Mouse (Mus musculus) cerebellum, adult 2 months (tissue): ENCODE data around the gene Lrp5. TPM values are rescaled to one million over a fixed set of nuclear protein-coding genes. Genes with fewer than 3 reads are reported as not detected.

Source experiments
- DNase-seq, 2 experiments: peaks; one replicate each; pipeline ENCODE4 v3.0.0; 2021
- H3K27ac ChIP-seq: fragments of 200-500 bp; 2 replicates; pipeline ENCODE4 v1.5.1; 2012; ENCODE audit warnings: low read length, control low read depth, inconsistent platforms; ENCODE audit not compliant: insufficient read depth
- H3K27me3 ChIP-seq: fragments of 200-500 bp; 2 replicates; pipeline ENCODE4 v1.6.1; 2012; ENCODE audit warnings: inconsistent platforms, mild to moderate bottlenecking, low read length, moderate library complexity; ENCODE audit not compliant: control insufficient read depth, insufficient read depth
- H3K4me1 ChIP-seq: fragments of 200-500 bp; 2 replicates; pipeline ENCODE4 v1.6.1; 2011; ENCODE audit warnings: low read length; ENCODE audit not compliant: control insufficient read depth, insufficient read depth
- H3K4me3 ChIP-seq: fragments of 200-500 bp; replicated peaks from 2 replicates; pipeline ENCODE3; 2011; ENCODE audit warnings: mild to moderate bottlenecking, low read depth, low read length, control low read depth; ENCODE audit not compliant: insufficient read depth
- CTCF ChIP-seq: fragments of 200-500 bp; IDR thresholded peaks from 2 replicates; pipeline ENCODE4 v1.5.1; 2011; ENCODE audit warnings: low read depth, mild to moderate bottlenecking, control low read depth, low read length, moderate library complexity, borderline replicate concordance; ENCODE audit not compliant: insufficient read depth
- POLR2A ChIP-seq: fragments of 200-500 bp; IDR thresholded peaks from 2 replicates; pipeline ENCODE4 v1.6.1; 2011; ENCODE audit warnings: low read length, control low read depth, borderline replicate concordance; ENCODE audit not compliant: insufficient read depth
- WGBS: fragments of 180-500 bp; shearing (Covaris S2); methylation state at CpG from one replicate; pipeline ENCODE4 v1.1.7; 2018; 5-methylcytosine and 5-hydroxymethylcytosine counted together
- polyA plus RNA-seq: library from polyadenylated mRNA; depleted of rRNA; stranded (reverse); fragments of >200 nt; gene quantifications from 2 replicates; pipeline ENCODE4 v1.2.3, GENCODE M21; 2012

Gene Lrp5
- polyA plus RNA-seq, 1 experiment: 3.8 TPM

- Histone ChIP-seq H3K4me3 (no peak overlapping the region), H3K4me1 (peaks cover 9% of the 10 kb centered on the region; the same call in 1 of the 2 replicates), H3K27me3 (no peaks in the 10 kb centered on the region), H3K27ac (no peak overlapping the region)
- WGBS: 17% methylated on average over 6 of the region's 6 CpGs
- TF ChIP-seq POLR2A (no peak), CTCF (no peak)
- DNase-seq: peak in 1 of 2 experiments; percentile 59
Observed at GRCm38 (mm10) chr19:3692414-3693145, 6.2 kb upstream of the Lrp5 start.

- H3K27me3 ChIP-seq: no peaks in the 10 kb centered on the region
- no peak for DNase-seq
- H3K4me3 ChIP-seq: no peak overlapping the region
- no peak overlapping the region for H3K27ac ChIP-seq
- 74% methylated on average over 5 of the region's 5 CpGs for WGBS
- H3K4me1 ChIP-seq: peaks cover 9% of the 10 kb centered on the region; the same call in 1 of the 2 replicates
- no peak for TF ChIP-seq CTCF
- no peak for TF ChIP-seq POLR2A
Observed at GRCm38 (mm10) chr19:3691337-3691736, 5.0 kb upstream of the Lrp5 start.

- Histone ChIP-seq H3K4me1 (peaks cover 9% of the 10 kb centered on the region; the same call in 1 of the 2 replicates), H3K4me3 (no peak overlapping the region), H3K27ac (no peak overlapping the region), H3K27me3 (no peaks in the 10 kb centered on the region)
- TF ChIP-seq CTCF: no peak
- no peak for TF ChIP-seq POLR2A
- no peak for DNase-seq
- 76% methylated on average over 5 of the region's 5 CpGs for WGBS
Observed at GRCm38 (mm10) chr19:3687676-3688171, 1.4 kb upstream of the Lrp5 start.

- Histone ChIP-seq H3K4me3 (peak overlapping the region; percentile 7), H3K27me3 (no peaks in the 10 kb centered on the region), H3K4me1 (peaks cover 3% of the 10 kb centered on the region), H3K27ac (0 out of 2 replicates have a peak overlapping the region, but pooled peaks have one; percentile 21)
- WGBS: 13% methylated on average over 41 of the region's 45 CpGs
- TF ChIP-seq POLR2A (no peak), CTCF (no peak)
- DNase-seq: no peak
Observed at GRCm38 (mm10) chr19:3685611-3686214, 651 bp downstream of the Lrp5 start.

- no peak for TF ChIP-seq CTCF
- TF ChIP-seq POLR2A: no peak
- Histone ChIP-seq H3K27me3 (no peaks in the 10 kb centered on the region), H3K4me3 (no peak overlapping the region), H3K27ac (no peak overlapping the region), H3K4me1 (peaks cover 3% of the 10 kb centered on the region)
- no peak for DNase-seq
- WGBS: 68% methylated on average over 11 of the region's 11 CpGs
Observed at GRCm38 (mm10) chr19:3684957-3685580, 1.3 kb downstream of the Lrp5 start.

GRCm38 (mm10) chr19:3684414-3684813 lies 1.9 kb downstream of the Lrp5 start:
- Histone ChIP-seq H3K27me3 (no peaks in the 10 kb centered on the region), H3K27ac (no peak overlapping the region), H3K4me3 (no peak overlapping the region), H3K4me1 (peaks cover 3% of the 10 kb centered on the region)
- WGBS: 92% methylated on average over 1 of the region's 1 CpGs
- no peak for DNase-seq
- TF ChIP-seq POLR2A: no peak
- TF ChIP-seq CTCF: no peak

GRCm38 (mm10) chr19:3681310-3681934 lies 4.9 kb downstream of the Lrp5 start:
- H3K27me3 ChIP-seq: no peaks in the 10 kb centered on the region
- H3K27ac ChIP-seq: no peak overlapping the region
- peak; percentile 53 to 55 for DNase-seq
- WGBS: 4% methylated on average over 13 of the region's 13 CpGs
- H3K4me3 ChIP-seq: no peak overlapping the region
- peaks cover 3% of the 10 kb centered on the region for H3K4me1 ChIP-seq
- no peak for TF ChIP-seq POLR2A
- no peak for TF ChIP-seq CTCF
